Mouse (Mus musculus) spleen, adult 2 months (tissue): ENCODE results near the gene Lin28a. TPM values are rescaled to one million over a fixed set of nuclear protein-coding genes. Genes with fewer than 3 reads are reported as not detected.

ENCODE experiments used
- DNase-seq, 2 experiments: peaks; one replicate each; pipeline versions ENCODE4 v3.0.0 to v3.0.0-alpha.2; 2012 to 2021; ENCODE audit warnings: low spot score in 2 of 2, low read depth in 1 of 2
- H3K27ac ChIP-seq: fragments of 200-500 bp; 2 replicates; pipeline ENCODE4 v1.5.1; 2012; ENCODE audit warnings: low read length, inconsistent platforms; ENCODE audit not compliant: insufficient read depth
- H3K27me3 ChIP-seq: fragments of 200-500 bp; 2 replicates; pipeline ENCODE4 v1.6.1; 2012; ENCODE audit warnings: mild to moderate bottlenecking, moderate library complexity, low read length, inconsistent platforms; ENCODE audit not compliant: control insufficient read depth, insufficient read depth
- H3K36me3 ChIP-seq: fragments of 200-500 bp; 2 replicates; pipeline ENCODE4 v1.6.1; 2012; ENCODE audit warnings: mild to moderate bottlenecking, low read length, inconsistent platforms; ENCODE audit not compliant: control insufficient read depth, insufficient read depth
- H3K4me1 ChIP-seq: fragments of 200-500 bp; 2 replicates; pipeline ENCODE4 v1.6.1; 2011; ENCODE audit warnings: inconsistent platforms; ENCODE audit not compliant: control insufficient read depth, insufficient read depth, insufficient read length
- H3K4me3 ChIP-seq: fragments of 200-500 bp; 2 replicates; pipeline ENCODE4 v1.5.1; 2011; ENCODE audit warnings: mild to moderate bottlenecking, inconsistent platforms; ENCODE audit not compliant: insufficient read depth, insufficient read length; ENCODE audit errors: extremely low read depth
- CTCF ChIP-seq: fragments of 200-500 bp; IDR thresholded peaks from 2 replicates; pipeline ENCODE4 v1.5.1; 2011; ENCODE audit warnings: mild to moderate bottlenecking, inconsistent platforms; ENCODE audit not compliant: insufficient read depth, insufficient read length, insufficient replicate concordance; ENCODE audit errors: extremely low read depth
- POLR2A ChIP-seq: fragments of 200-500 bp; IDR thresholded peaks from 2 replicates; pipeline ENCODE4 v1.6.1; 2011; ENCODE audit warnings: low read depth, low read length, inconsistent platforms
- WGBS: fragments of 180-500 bp; shearing (Covaris S2); methylation state at CpG from one replicate; pipeline ENCODE4 v1.1.7; 2018; 5-methylcytosine and 5-hydroxymethylcytosine counted together
- polyA plus RNA-seq: library from polyadenylated mRNA; depleted of rRNA; stranded (reverse); fragments of >200 nt; gene quantifications from 2 replicates; pipeline ENCODE4 v1.2.3, GENCODE M21; 2012; rRNA removed

The Lin28a gene
- polyA plus RNA-seq, result 0.11 and 0.42 TPM in 2 replicates

DNA sequence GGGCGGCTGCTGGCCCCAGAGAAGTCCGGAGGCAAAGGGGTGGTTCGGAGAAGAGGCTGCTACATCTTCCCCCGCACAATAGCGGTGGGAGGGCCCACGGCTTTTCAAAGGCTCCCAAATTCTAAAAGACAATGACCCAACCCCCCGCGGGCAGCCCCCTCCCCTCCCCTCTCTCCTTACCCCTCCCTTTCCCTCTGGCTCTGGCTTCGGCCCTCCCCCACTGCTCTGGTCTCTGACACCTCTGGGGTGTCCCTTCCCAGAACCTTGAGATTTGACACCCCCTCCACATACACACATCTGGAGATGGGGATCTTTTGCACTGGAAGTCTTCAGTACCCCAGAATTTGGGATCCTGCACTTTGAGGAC is at the start of gene Lin28a:
Lin28a (minus strand) TSS at position 63 of the 367 bp plus-strand sequence.
- WGBS, result 8% methylated on average over 9 of the region's 9 CpGs
- H3K27me3 ChIP-seq, result peaks cover 19% of the 10 kb centered on the region
- no peak for TF ChIP-seq CTCF
- TF ChIP-seq POLR2A, result no peak
- H3K27ac ChIP-seq, result no peak within 1 kb of the TSS
- H3K4me3 ChIP-seq, result no peak within 1 kb of the TSS
- H3K36me3 ChIP-seq, result no peaks in the 10 kb centered on the region
- DNase-seq, result no peak
- no peaks in the 10 kb centered on the region; the same call in none of the 2 replicates for H3K4me1 ChIP-seq

- Histone ChIP-seq H3K4me3 (no peak overlapping the region), H3K27ac (no peak overlapping the region), H3K4me1 (no peaks in the 10 kb centered on the region), H3K27me3 (no peaks in the 10 kb centered on the region), H3K36me3 (no peaks in the 10 kb centered on the region)
- WGBS, result 88% methylated on average over 7 of the region's 7 CpGs
- no peak for TF ChIP-seq POLR2A
- TF ChIP-seq CTCF, result no peak
- DNase-seq, result no peak
Observed at GRCm38 (mm10) chr4:134067833-134068544, 49.3 kb upstream of the Lin28a start.

DNA sequence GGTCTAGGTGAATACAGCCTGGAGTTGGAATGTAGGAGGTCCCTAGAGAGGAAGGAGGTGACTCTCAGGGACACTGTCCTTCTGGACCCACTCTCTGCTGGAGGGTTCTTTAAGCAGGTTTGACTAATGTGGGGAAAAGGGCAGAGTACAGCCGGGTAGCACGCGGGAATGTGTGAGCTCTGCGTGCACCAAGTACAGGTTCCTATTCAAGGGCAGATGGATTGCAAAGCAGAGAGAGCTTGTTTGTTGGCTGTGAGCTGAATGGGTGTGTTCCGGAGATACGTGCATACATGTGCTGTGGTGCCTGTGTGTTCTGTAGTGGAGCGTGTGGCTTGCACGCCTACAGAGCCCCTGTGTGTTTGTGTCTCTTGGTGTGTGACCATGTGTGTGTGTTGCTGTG is 48.7 kb upstream of the Lin28a start:
- Histone ChIP-seq H3K27ac (no peak overlapping the region), H3K4me1 (no peaks in the 10 kb centered on the region), H3K27me3 (no peaks in the 10 kb centered on the region), H3K4me3 (no peak overlapping the region), H3K36me3 (no peaks in the 10 kb centered on the region)
- no peak for TF ChIP-seq POLR2A
- no peak for TF ChIP-seq CTCF
- WGBS, result 94% methylated on average over 8 of the region's 8 CpGs
- no peak for DNase-seq

DNA sequence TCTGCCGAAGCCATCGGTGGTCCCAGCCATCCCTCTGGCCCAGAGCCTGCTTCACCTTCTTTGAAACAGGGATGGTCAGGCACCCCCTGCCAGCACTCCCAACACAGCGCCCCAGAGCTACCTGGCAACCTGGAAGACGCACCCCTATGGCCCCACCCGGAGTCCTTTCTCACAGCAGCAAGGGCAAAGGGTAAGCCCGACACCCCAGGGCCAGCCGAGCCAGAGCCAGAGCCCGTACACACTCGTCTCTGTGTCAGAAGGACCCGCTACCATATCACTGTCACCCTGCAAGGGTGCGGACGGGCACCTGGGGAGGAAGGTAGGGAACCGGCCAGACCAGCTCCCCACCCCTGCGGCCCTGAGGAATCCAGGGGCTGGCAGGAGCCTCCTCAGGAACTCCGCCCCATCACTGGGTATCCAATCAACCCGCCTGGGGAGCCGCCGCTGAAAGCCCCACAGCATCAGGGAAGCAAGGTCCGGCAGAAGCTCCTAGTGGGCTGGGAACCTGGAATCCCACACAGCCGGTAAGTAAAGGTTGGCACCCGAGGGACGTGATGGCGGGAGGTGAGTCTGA is 46.9 kb upstream of the Lin28a start:
- 73% methylated on average over 23 of the region's 23 CpGs for WGBS
- H3K4me3 ChIP-seq, result no peak overlapping the region
- no peak for DNase-seq
- no peaks in the 10 kb centered on the region for H3K4me1 ChIP-seq
- TF ChIP-seq POLR2A (no peak), CTCF (no peak)
- H3K27ac ChIP-seq, result no peak overlapping the region
- H3K36me3 ChIP-seq, result no peaks in the 10 kb centered on the region
- H3K27me3 ChIP-seq, result no peaks in the 10 kb centered on the region

DNA sequence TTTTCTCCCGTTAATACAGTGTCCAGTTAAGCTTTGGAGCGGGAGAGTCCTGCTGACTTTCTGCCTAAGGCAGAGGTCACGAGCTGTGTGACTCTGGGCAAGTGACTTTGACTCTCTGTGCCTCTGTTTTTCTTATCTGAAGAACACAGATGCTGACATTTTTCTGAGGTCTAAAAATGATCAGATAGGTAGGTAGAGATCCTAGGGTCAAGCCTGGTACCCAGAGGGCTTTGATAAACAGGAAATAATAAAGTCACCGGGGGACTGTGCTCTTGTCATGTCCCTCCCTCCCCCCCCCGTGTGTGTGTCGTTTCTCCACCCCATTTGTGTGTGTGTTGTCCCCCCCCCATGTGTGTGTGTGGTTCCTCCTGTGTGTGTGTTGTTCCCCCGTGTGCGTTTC is 43.9 kb upstream of the Lin28a start:
- H3K4me3 ChIP-seq, result no peak overlapping the region
- H3K27ac ChIP-seq, result no peak overlapping the region

DNA sequence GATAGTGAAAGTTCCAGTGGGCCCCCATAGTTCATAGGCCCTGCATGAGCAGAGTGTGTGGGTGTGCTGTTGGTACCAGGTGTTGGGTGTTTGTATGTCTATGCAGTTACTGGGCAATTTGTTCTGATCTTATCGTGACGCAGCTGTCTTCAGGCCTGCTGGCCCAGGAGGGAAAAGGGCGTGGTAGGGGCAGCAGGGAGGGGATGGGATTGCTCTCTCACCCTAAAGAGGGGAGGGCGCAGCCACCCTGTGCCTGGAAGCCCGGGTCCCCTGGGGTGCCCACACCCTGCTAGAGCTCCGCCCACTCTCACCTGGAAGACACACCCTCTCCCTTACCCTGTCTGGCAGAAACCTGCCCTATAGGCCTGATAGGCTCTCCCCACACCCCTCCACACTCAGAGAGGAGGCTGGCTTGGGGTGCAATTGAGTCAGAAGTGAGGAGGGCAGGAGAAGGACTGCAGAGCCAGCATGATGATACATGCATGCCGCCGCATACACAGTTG is 43.4 kb upstream of the Lin28a start:
- no peaks in the 10 kb centered on the region for H3K27me3 ChIP-seq
- H3K4me3 ChIP-seq, result no peak overlapping the region
- H3K36me3 ChIP-seq, result no peaks in the 10 kb centered on the region
- no peak for DNase-seq
- TF ChIP-seq CTCF (no peak), POLR2A (no peak)
- H3K27ac ChIP-seq, result no peak overlapping the region
- WGBS, result 67% methylated on average over 8 of the region's 8 CpGs
- H3K4me1 ChIP-seq, result peaks cover 10% of the 10 kb centered on the region; the same call in 1 of the 2 replicates

More for the DNA sequence above, 43.9 kb upstream of the Lin28a start:
- DNase-seq, result no peak
- no peaks in the 10 kb centered on the region for H3K36me3 ChIP-seq
- 65% methylated on average over 8 of the region's 8 CpGs for WGBS
- H3K27me3 ChIP-seq, result no peaks in the 10 kb centered on the region
- H3K4me1 ChIP-seq, result peaks cover 10% of the 10 kb centered on the region; the same call in 1 of the 2 replicates
- no peak for TF ChIP-seq POLR2A
- no peak for TF ChIP-seq CTCF
